Mouse (Mus musculus): ENCODE data around the gene Pih1d1. TPM values are rescaled to one million over a fixed set of nuclear protein-coding genes. Genes with fewer than 3 reads are reported as not detected.

Gene Pih1d1
- total and polyA plus RNA-seq, 2 experiments from 2014 or later: 77.1 to 104 TPM

GRCm38 (mm10) chr7:45128624-45129246 is 25.4 kb upstream of the Pih1d1 start, which contains the start of gene Rpl13a:
Gene Rpl13a, minus strand, starts transcription at chr7:45128761.
- H3K4me3 ChIP-seq (ENCODE audit: low read depth, low read length): peak within 1 kb of the TSS; percentile 90
- DNase-seq (ENCODE audit: low spot score) (peak; percentile 100), ATAC-seq (ENCODE audit: low FRiP score) (peak; percentile 92)
- peak; percentile 89 for TF ChIP-seq CTCF (IDR thresholded peaks at IDR 0.05)
- H3K4me1 ChIP-seq (ENCODE audit: insufficient read depth, low read length): peaks cover 6% of the 10 kb centered on the region; the same call in 1 of the 2 replicates
- no peaks in the 10 kb centered on the region for H3K9me3 ChIP-seq (ENCODE audit: low read length)
- no peaks in the 10 kb centered on the region for H3K27me3 ChIP-seq (ENCODE audit: insufficient read depth, low read length)
- WGBS: 0% methylated on average over 46 of the region's 48 CpGs
- H3K9ac ChIP-seq (replicated peaks; ENCODE audit: low read length, poor library complexity, severe bottlenecking): peak within 1 kb of the TSS; percentile 97
- peaks cover 16% of the 10 kb centered on the region for H3K36me3 ChIP-seq (ENCODE audit: insufficient read depth, low read length)
- peak within 1 kb of the TSS; percentile 93 for H3K4me2 ChIP-seq (ENCODE audit: low read depth, low read length, poor library complexity, severe bottlenecking)
- peak within 1 kb of the TSS; percentile 92 for H3K27ac ChIP-seq (ENCODE audit: low read depth, low read length)

- Histone ChIP-seq H3K9ac (replicated peaks; ENCODE audit: low read length, poor library complexity, severe bottlenecking) (peak overlapping the region; percentile 71), H3K4me3 (ENCODE audit: low read depth, low read length) (peak overlapping the region; percentile 90), H3K27me3 (ENCODE audit: insufficient read depth, low read length) (no peaks in the 10 kb centered on the region), H3K4me2 (ENCODE audit: low read depth, low read length, poor library complexity, severe bottlenecking) (peak overlapping the region; percentile 58), H3K9me3 (ENCODE audit: low read length) (no peaks in the 10 kb centered on the region), H3K4me1 (ENCODE audit: insufficient read depth, low read length) (peaks cover 6% of the 10 kb centered on the region; the same call in 1 of the 2 replicates), H3K27ac (ENCODE audit: low read depth, low read length) (peak overlapping the region; percentile 92), H3K36me3 (ENCODE audit: insufficient read depth, low read length) (peaks cover 16% of the 10 kb centered on the region)
- TF ChIP-seq CTCF (IDR thresholded peaks at IDR 0.05): no peak
- DNase-seq (ENCODE audit: low spot score) (no peak), ATAC-seq (ENCODE audit: low FRiP score) (no peak)
- under 1% methylated on average over 17 of the region's 17 CpGs for WGBS
Observed at GRCm38 (mm10) chr7:45129318-45129717, 24.8 kb upstream of the Pih1d1 start.

GRCm38 (mm10) chr7:45129776-45130512 is 24.2 kb upstream of the Pih1d1 start:
- ATAC-seq (ENCODE audit: low FRiP score) (no peak), DNase-seq (ENCODE audit: low spot score) (no peak)
- Histone ChIP-seq H3K27ac (ENCODE audit: low read depth, low read length) (0 out of 2 replicates have a peak overlapping the region, but pooled peaks have one; percentile 92), H3K4me1 (ENCODE audit: insufficient read depth, low read length) (peaks cover 6% of the 10 kb centered on the region; the same call in 1 of the 2 replicates), H3K27me3 (ENCODE audit: insufficient read depth, low read length) (no peaks in the 10 kb centered on the region), H3K36me3 (ENCODE audit: insufficient read depth, low read length) (peaks cover 16% of the 10 kb centered on the region), H3K4me2 (ENCODE audit: low read depth, low read length, poor library complexity, severe bottlenecking) (peak overlapping the region; percentile 58), H3K9me3 (ENCODE audit: low read length) (no peaks in the 10 kb centered on the region), H3K4me3 (ENCODE audit: low read depth, low read length) (no peak overlapping the region), H3K9ac (replicated peaks; ENCODE audit: low read length, poor library complexity, severe bottlenecking) (peak overlapping the region; percentile 71; the same call in 1 of the 2 replicates)
- TF ChIP-seq CTCF (IDR thresholded peaks at IDR 0.05): no peak
- 63% methylated on average over 15 of the region's 15 CpGs for WGBS

GRCm38 (mm10) chr7:45131850-45132249 is 22.3 kb upstream of the Pih1d1 start:
- H3K9me3 ChIP-seq (ENCODE audit: low read length): no peaks in the 10 kb centered on the region
- TF ChIP-seq CTCF (IDR thresholded peaks at IDR 0.05): no peak
- no peaks in the 10 kb centered on the region for H3K27me3 ChIP-seq (ENCODE audit: insufficient read depth, low read length)
- no peak overlapping the region for H3K27ac ChIP-seq (ENCODE audit: low read depth, low read length)
- 80% methylated on average over 11 of the region's 11 CpGs for WGBS
- H3K4me2 ChIP-seq (ENCODE audit: low read depth, low read length, poor library complexity, severe bottlenecking): no peak overlapping the region
- H3K4me3 ChIP-seq (ENCODE audit: low read depth, low read length): no peak overlapping the region
- H3K4me1 ChIP-seq (ENCODE audit: insufficient read depth, low read length): peaks cover 6% of the 10 kb centered on the region; the same call in 1 of the 2 replicates
- ATAC-seq (ENCODE audit: low FRiP score) (no peak), DNase-seq (ENCODE audit: low spot score) (no peak)
- no peak overlapping the region for H3K9ac ChIP-seq (replicated peaks; ENCODE audit: low read length, poor library complexity, severe bottlenecking)
- H3K36me3 ChIP-seq (ENCODE audit: insufficient read depth, low read length): peaks cover under 1% of the 10 kb centered on the region

- peak; percentile 12; the same call in 1 of the 2 replicates for TF ChIP-seq CTCF (IDR thresholded peaks at IDR 0.05)
- ATAC-seq (ENCODE audit: low FRiP score): no peak
Observed at GRCm38 (mm10) chr7:45133446-45134159, 20.5 kb upstream of the Pih1d1 start.

More at GRCm38 (mm10) chr7:45133446-45134159, 20.5 kb upstream of the Pih1d1 start:
- Histone ChIP-seq H3K4me3 (ENCODE audit: low read depth, low read length) (no peak overlapping the region), H3K4me2 (ENCODE audit: low read depth, low read length, poor library complexity, severe bottlenecking) (no peak overlapping the region), H3K9me3 (ENCODE audit: low read length) (no peaks in the 10 kb centered on the region), H3K27ac (ENCODE audit: low read depth, low read length) (no peak overlapping the region), H3K27me3 (ENCODE audit: insufficient read depth, low read length) (no peaks in the 10 kb centered on the region), H3K4me1 (ENCODE audit: insufficient read depth, low read length) (0 out of 2 replicates have a peak, but pooled peaks cover 3% of the 10 kb centered on the region), H3K36me3 (ENCODE audit: insufficient read depth, low read length) (no peaks in the 10 kb centered on the region), H3K9ac (replicated peaks; ENCODE audit: low read length, poor library complexity, severe bottlenecking) (no peak overlapping the region)
- 78% methylated on average over 8 of the region's 8 CpGs for WGBS
- no peak for DNase-seq (ENCODE audit: low spot score)
